Mouse (Mus musculus): ENCODE results near the gene Lrrd1.
"Not testable (repeated sequence)": the region's sequence is repeated elsewhere in the genome, so short reads cannot be mapped to it uniquely, and the experiment has no call there.

Gene Lrrd1

GRCm38 (mm10) chr5:3845026-3845425 is at the start of gene Lrrd1:
Lrrd1 (plus strand) TSS chr5:3845173.
- in situ Hi-C loops (cut with MboI, MseI) = no loop called here

GRCm38 (mm10) chr5:3797101-3797500 is 47.9 kb upstream of the Lrrd1 start:
- in situ Hi-C loops (cut with MboI, MseI) = not testable (repeated sequence)

- in situ Hi-C loops (cut with MboI, MseI) = not testable (repeated sequence)
Measured at GRCm38 (mm10) chr5:3798656-3799055, 46.3 kb upstream of the Lrrd1 start.

GRCm38 (mm10) chr5:3800041-3800440 is 44.9 kb upstream of the Lrrd1 start:
- in situ Hi-C loops (cut with MboI, MseI) = loop anchor here (10.0 kb wide), 1 partner anchor 155 kb away; no protein-coding TSS in a partner anchor

- in situ Hi-C loops (cut with MboI, MseI) = loop anchor here (10.0 kb wide), 1 partner anchor 156 kb away; no protein-coding TSS in a partner anchor
Measured at GRCm38 (mm10) chr5:3800881-3801280, 44.1 kb upstream of the Lrrd1 start.

GRCm38 (mm10) chr5:3801672-3802432 is 43.1 kb upstream of the Lrrd1 start:
- in situ Hi-C loops (cut with MboI, MseI) = loop anchor here (10.0 kb wide), 1 partner anchor 157 kb away; no protein-coding TSS in a partner anchor

GRCm38 (mm10) chr5:3802433-3803291 is 42.3 kb upstream of the Lrrd1 start, which contains the start of the genes Ankib1 and Krit1:
Ankib1 (minus strand) TSS chr5:3802925.
Krit1 (plus strand) TSS chr5:3803184.
- in situ Hi-C loops (cut with MboI, MseI) = loop anchor here (10.0 kb wide), 1 partner anchor 158 kb away; no protein-coding TSS in a partner anchor

- in situ Hi-C loops (cut with MboI, MseI) = loop anchor here (10.0 kb wide), 1 partner anchor 159 kb away; no protein-coding TSS in a partner anchor
Measured at GRCm38 (mm10) chr5:3803292-3804165, 41.4 kb upstream of the Lrrd1 start.

- in situ Hi-C loops (cut with MboI, MseI) = loop anchor here (10.0 kb wide), 1 partner anchor 164 kb away; no protein-coding TSS in a partner anchor
Measured at GRCm38 (mm10) chr5:3808472-3808871, 36.5 kb upstream of the Lrrd1 start.

GRCm38 (mm10) chr5:3834107-3834506 is 10.9 kb upstream of the Lrrd1 start:
- in situ Hi-C loops (cut with MboI, MseI) = no loop called here

GRCm38 (mm10) chr5:3870161-3870560 is 25.2 kb downstream of the Lrrd1 start:
- in situ Hi-C loops (cut with MboI, MseI) = no loop called here

- in situ Hi-C loops (cut with MboI, MseI) = no loop called here
Measured at GRCm38 (mm10) chr5:3872348-3872747, 27.4 kb downstream of the Lrrd1 start.

GRCm38 (mm10) chr5:3873485-3873884 is 28.5 kb downstream of the Lrrd1 start:
- in situ Hi-C loops (cut with MboI, MseI) = no loop called here

- in situ Hi-C loops (cut with MboI, MseI) = loop anchor here (5.0 to 25.0 kb wide), 2 partner anchors 220 to 1025 kb away; no protein-coding TSS in a partner anchor
Measured at GRCm38 (mm10) chr5:3886862-3887261, 41.9 kb downstream of the Lrrd1 start.

GRCm38 (mm10) chr5:3889201-3889600 is 44.2 kb downstream of the Lrrd1 start:
- in situ Hi-C loops (cut with MboI, MseI) = loop anchor here (5.0 to 25.0 kb wide), 2 partner anchors 218 to 1023 kb away; no protein-coding TSS in a partner anchor

GRCm38 (mm10) chr5:3893459-3894293 is 48.7 kb downstream of the Lrrd1 start, which contains the start of gene Mterf1a:
Mterf1a (minus strand) TSS chr5:3893933.
- in situ Hi-C loops (cut with MboI, MseI) = loop anchor here (5.0 to 25.0 kb wide), 2 partner anchors 299 to 1019 kb away; partner anchors contain the start of gene Mterf1b

GRCm38 (mm10) chr5:3894294-3894619 is 49.3 kb downstream of the Lrrd1 start:
- in situ Hi-C loops (cut with MboI, MseI) = loop anchor here (5.0 to 25.0 kb wide), 2 partner anchors 298 to 1018 kb away; partner anchors contain the start of gene Mterf1b

- in situ Hi-C loops (cut with MboI, MseI) = no loop called here
Measured at GRCm38 (mm10) chr5:3905471-3905870, 60.5 kb downstream of the Lrrd1 start.
